Mouse (Mus musculus) forebrain, embryonic 11.5 days (tissue): ENCODE data around the gene Zfp423. TPM values are rescaled to one million over a fixed set of nuclear protein-coding genes. Genes with fewer than 3 reads are reported as not detected.

ENCODE experiments used
- ATAC-seq: fragments of 200-750 bp; cut with Nextera tagmentation; replicated peaks from 2 replicates; pipeline ENCODE4 v1.8.0; 2017; ENCODE audit warnings: moderate TSS enrichment; ENCODE audit not compliant: low FRiP score
- DNase-seq: peaks from one replicate; pipeline ENCODE4 v3.0.0-alpha.2; 2017; ENCODE audit warnings: low spot score
- H3K27ac ChIP-seq: fragments of 300-500 bp; sonication (generic); 2 replicates; pipeline ENCODE4 v1.5.1; 2014; ENCODE audit warnings: low read depth, low read length
- H3K27me3 ChIP-seq: fragments of 300-500 bp; sonication (generic); 2 replicates; pipeline ENCODE4 v1.6.1; 2014; ENCODE audit warnings: mild to moderate bottlenecking, low read length, mixed read lengths; ENCODE audit not compliant: control insufficient read depth, insufficient read depth
- H3K36me3 ChIP-seq: fragments of 300-500 bp; sonication (generic); 2 replicates; pipeline ENCODE4 v1.6.1; 2014; ENCODE audit warnings: mild to moderate bottlenecking, low read length, moderate library complexity, mixed read lengths; ENCODE audit not compliant: control insufficient read depth, insufficient read depth
- H3K4me1 ChIP-seq: fragments of 300-500 bp; sonication (generic); replicated peaks from 2 replicates; pipeline ENCODE4 v1.6.1; 2014; ENCODE audit warnings: low read length, mixed read lengths; ENCODE audit not compliant: control insufficient read depth, insufficient read depth
- H3K4me2 ChIP-seq: fragments of 300-500 bp; sonication (generic); 2 replicates; pipeline ENCODE4 v1.6.1; 2014; ENCODE audit warnings: low read depth, mild to moderate bottlenecking, low read length, moderate library complexity, mixed read lengths; ENCODE audit not compliant: severe bottlenecking
- H3K4me3 ChIP-seq: fragments of 300-500 bp; sonication (generic); 2 replicates; pipeline ENCODE4 v1.5.1; 2014; ENCODE audit warnings: low read depth, low read length
- H3K9ac ChIP-seq: fragments of 300-500 bp; sonication (generic); 2 replicates; pipeline ENCODE4 v1.6.1; 2014; ENCODE audit warnings: low read length
- H3K9me3 ChIP-seq: fragments of 300-500 bp; sonication (generic); 2 replicates; pipeline ENCODE4 v1.6.1; 2016; ENCODE audit warnings: low read length, mixed read lengths; ENCODE audit not compliant: control insufficient read depth
- WGBS: fragments of 180-500 bp; shearing (Covaris S2); extraction: QIAGEN DNeasy Blood & Tissue Kit; methylation state at CpG from one replicate; pipeline ENCODE4 v1.1.7; 2014; 5-methylcytosine and 5-hydroxymethylcytosine counted together
- polyA plus RNA-seq: library from polyadenylated mRNA; unstranded; fragments of >200 nt; fragmentation: Nextera tagmentation; extraction: Ambion mirVana; gene quantifications from 2 replicates; pipeline ENCODE4 v1.2.1, GENCODE M21; 2014

The Zfp423 gene
- polyA plus RNA-seq, 1 experiment from 2014 or later: 44.8 TPM

- Histone ChIP-seq H3K9me3 (no peaks in the 10 kb centered on the region), H3K27ac (peak overlapping the region; percentile 68)
Observed at GRCm38 (mm10) chr8:87967866-87968620, 8.6 kb upstream of the Zfp423 start.

GRCm38 (mm10) chr8:87967057-87967820 is 7.8 kb upstream of the Zfp423 start:
- no peak overlapping the region for H3K4me2 ChIP-seq
- WGBS: 3% methylated on average over 2 of the region's 2 CpGs
- peaks cover 15% of the 10 kb centered on the region for H3K4me1 ChIP-seq
- H3K9me3 ChIP-seq: no peaks in the 10 kb centered on the region
- H3K9ac ChIP-seq: peak overlapping the region; percentile 13; the same call in 1 of the 2 replicates
- H3K36me3 ChIP-seq: no peaks in the 10 kb centered on the region
- peak overlapping the region; percentile 68 for H3K27ac ChIP-seq
- H3K27me3 ChIP-seq: no peaks in the 10 kb centered on the region
- ATAC-seq: peak; percentile 67; the same call in 1 of the 2 replicates
- no peak for DNase-seq
- H3K4me3 ChIP-seq: no peak overlapping the region

More at GRCm38 (mm10) chr8:87967866-87968620, 8.6 kb upstream of the Zfp423 start:
- Histone ChIP-seq H3K36me3 (no peaks in the 10 kb centered on the region), H3K4me2 (no peak overlapping the region), H3K4me1 (peaks cover 13% of the 10 kb centered on the region; the same call in 1 of the 2 replicates), H3K4me3 (no peak overlapping the region), H3K9ac (no peak overlapping the region; the same call in 1 of the 2 replicates), H3K27me3 (no peaks in the 10 kb centered on the region)
- DNase-seq (no peak), ATAC-seq (no peak)
- 13% methylated on average over 8 of the region's 8 CpGs for WGBS

GRCm38 (mm10) chr8:87962514-87963225 is 3.3 kb upstream of the Zfp423 start:
- ATAC-seq (no peak), DNase-seq (no peak)
- 2% methylated on average over 26 of the region's 26 CpGs for WGBS
- Histone ChIP-seq H3K9me3 (no peaks in the 10 kb centered on the region), H3K4me3 (peak overlapping the region; percentile 94), H3K4me1 (peaks cover 21% of the 10 kb centered on the region), H3K36me3 (no peaks in the 10 kb centered on the region), H3K4me2 (peak overlapping the region; percentile 96), H3K9ac (peak overlapping the region; percentile 41), H3K27ac (no peak overlapping the region), H3K27me3 (peaks cover 3% of the 10 kb centered on the region; the same call in 1 of the 2 replicates)

GRCm38 (mm10) chr8:87961680-87962513 is 2.5 kb upstream of the Zfp423 start:
- DNase-seq (peak; percentile 80), ATAC-seq (peak; percentile 16; the same call in 1 of the 2 replicates)
- Histone ChIP-seq H3K27me3 (peaks cover 3% of the 10 kb centered on the region; the same call in 1 of the 2 replicates), H3K36me3 (no peaks in the 10 kb centered on the region), H3K4me1 (peaks cover 18% of the 10 kb centered on the region), H3K4me2 (peak overlapping the region; percentile 96), H3K9me3 (no peaks in the 10 kb centered on the region), H3K27ac (no peak overlapping the region), H3K4me3 (peak overlapping the region; percentile 94), H3K9ac (peak overlapping the region; percentile 41)
- under 1% methylated on average over 48 of the region's 50 CpGs for WGBS

- Histone ChIP-seq H3K27me3 (peaks cover 3% of the 10 kb centered on the region; the same call in 1 of the 2 replicates), H3K4me1 (peaks cover 23% of the 10 kb centered on the region), H3K4me2 (peak overlapping the region; percentile 96), H3K9ac (peak overlapping the region; percentile 98; the same call in 1 of the 2 replicates), H3K9me3 (no peaks in the 10 kb centered on the region), H3K36me3 (no peaks in the 10 kb centered on the region), H3K4me3 (peak overlapping the region; percentile 94), H3K27ac (no peak overlapping the region)
- DNase-seq (peak; percentile 84), ATAC-seq (no peak)
- WGBS: 1% methylated on average over 20 of the region's 20 CpGs
Observed at GRCm38 (mm10) chr8:87961108-87961507, 1.7 kb upstream of the Zfp423 start.

- ATAC-seq: peak; percentile 69
- WGBS: under 1% methylated on average over 60 of the region's 76 CpGs
- peaks cover 3% of the 10 kb centered on the region; the same call in 1 of the 2 replicates for H3K27me3 ChIP-seq
- peaks cover 30% of the 10 kb centered on the region for H3K4me1 ChIP-seq
- H3K27ac ChIP-seq: peak overlapping the region; percentile 97
- peak overlapping the region; percentile 98 for H3K9ac ChIP-seq
- H3K4me3 ChIP-seq: peak overlapping the region; percentile 94
- DNase-seq: peak; percentile 91
- peak overlapping the region; percentile 96 for H3K4me2 ChIP-seq
- no peaks in the 10 kb centered on the region for H3K9me3 ChIP-seq
- no peaks in the 10 kb centered on the region for H3K36me3 ChIP-seq
Observed at GRCm38 (mm10) chr8:87960061-87960749, 810 bp upstream of the Zfp423 start.

GRCm38 (mm10) chr8:87958451-87959319 is 710 bp downstream of the Zfp423 start:
- ATAC-seq: peak; percentile 57
- H3K4me3 ChIP-seq: peak overlapping the region; percentile 94
- no peaks in the 10 kb centered on the region for H3K36me3 ChIP-seq
- DNase-seq: peak; percentile 90
- H3K9ac ChIP-seq: peak overlapping the region; percentile 98
- H3K9me3 ChIP-seq: no peaks in the 10 kb centered on the region
- peaks cover 32% of the 10 kb centered on the region for H3K4me1 ChIP-seq
- H3K27me3 ChIP-seq: peaks cover 3% of the 10 kb centered on the region; the same call in 1 of the 2 replicates
- H3K4me2 ChIP-seq: peak overlapping the region; percentile 96
- WGBS: under 1% methylated on average over 81 of the region's 115 CpGs
- peak overlapping the region; percentile 97 for H3K27ac ChIP-seq
